Mouse (Mus musculus) heart, embryonic 14.5 days (tissue): ENCODE results near the gene Zfp758. TPM values are rescaled to one million over a fixed set of nuclear protein-coding genes. Genes with fewer than 3 reads are reported as not detected.
A peak's percentile ranks its signal among the peaks of the same experiment; 100 is the strongest.
"Not testable (repeated sequence)": the region's sequence is repeated elsewhere in the genome, so short reads cannot be mapped to it uniquely, and the experiment has no call there.

Experiments
- ATAC-seq: fragments of 200-750 bp; cut with Nextera tagmentation; 2 replicates; pipeline ENCODE4 v1.8.0; 2017; ENCODE audit warnings: low read depth, moderate TSS enrichment; ENCODE audit not compliant: insufficient number of reproducible peaks, insufficient read depth, low FRiP score
- H3K27ac ChIP-seq, 2 experiments: fragments of 200-500 bp in 1 of 2; fragments of 300-500 bp in 1 of 2; sonication (generic) in 1 of 2; replicated peaks in 1 of 2; 2 replicates each; pipeline ENCODE4 v1.5.1; 2012 to 2014; ENCODE audit warnings: low read depth in 2 of 2, low read length in 2 of 2, control low read depth in 1 of 2, mild to moderate bottlenecking in 1 of 2, mixed read lengths in 1 of 2; ENCODE audit not compliant: control insufficient read depth in 1 of 2, insufficient read depth in 1 of 2
- H3K27me3 ChIP-seq: fragments of 300-500 bp; sonication (generic); 2 replicates; pipeline ENCODE4 v1.6.1; 2014; ENCODE audit warnings: mild to moderate bottlenecking, low read length, control low read depth; ENCODE audit not compliant: control insufficient read depth, insufficient read depth
- H3K36me3 ChIP-seq: fragments of 300-500 bp; sonication (generic); 2 replicates; pipeline ENCODE4 v1.6.1; 2014; ENCODE audit warnings: mild to moderate bottlenecking, control low read depth, low read length, mixed read lengths; ENCODE audit not compliant: control insufficient read depth, insufficient read depth
- H3K4me1 ChIP-seq, 2 experiments: fragments of 200-500 bp in 1 of 2; fragments of 300-500 bp in 1 of 2; sonication (generic) in 1 of 2; 2 replicates each; pipeline ENCODE4 v1.6.1; 2012 to 2014; ENCODE audit warnings: low read length in 2 of 2, control low read depth in 1 of 2, mixed read lengths in 1 of 2; ENCODE audit not compliant: control insufficient read depth in 2 of 2, insufficient read depth in 2 of 2
- H3K4me2 ChIP-seq: fragments of 300-500 bp; sonication (generic); 2 replicates; pipeline ENCODE4 v1.6.1; 2014; ENCODE audit warnings: mild to moderate bottlenecking, low read length
- H3K4me3 ChIP-seq, 2 experiments: fragments of 200-500 bp in 1 of 2; fragments of 300-500 bp in 1 of 2; sonication (generic) in 1 of 2; 2 replicates each; pipeline ENCODE4 v1.5.1; 2012 to 2014; ENCODE audit warnings: low read length in 2 of 2, mild to moderate bottlenecking in 2 of 2, control low read depth in 1 of 2, low read depth in 1 of 2, moderate library complexity in 1 of 2; ENCODE audit not compliant: control insufficient read depth in 1 of 2, insufficient read depth in 1 of 2
- H3K9ac ChIP-seq: fragments of 300-500 bp; sonication (generic); 2 replicates; pipeline ENCODE4 v1.6.1; 2014; ENCODE audit warnings: mild to moderate bottlenecking, low read length
- H3K9me3 ChIP-seq: fragments of 300-500 bp; sonication (generic); 2 replicates; pipeline ENCODE4 v1.6.1; 2016; ENCODE audit warnings: low read length, control low read depth; ENCODE audit not compliant: control insufficient read depth
- WGBS: fragments of 180-500 bp; shearing (Covaris S2); extraction: QIAGEN DNeasy Blood & Tissue Kit; methylation state at CpG from one replicate; pipeline ENCODE4 v1.1.7; 2014; 5-methylcytosine and 5-hydroxymethylcytosine counted together
- polyA plus RNA-seq: library from polyadenylated mRNA; unstranded; fragments of >200 nt; fragmentation: Nextera tagmentation; extraction: Ambion mirVana; gene quantifications from 2 replicates; pipeline ENCODE4 v1.2.1, GENCODE M21; 2014

The Zfp758 gene
- polyA plus RNA-seq, result 7.2 and 8.4 TPM in 2 replicates

DNA sequence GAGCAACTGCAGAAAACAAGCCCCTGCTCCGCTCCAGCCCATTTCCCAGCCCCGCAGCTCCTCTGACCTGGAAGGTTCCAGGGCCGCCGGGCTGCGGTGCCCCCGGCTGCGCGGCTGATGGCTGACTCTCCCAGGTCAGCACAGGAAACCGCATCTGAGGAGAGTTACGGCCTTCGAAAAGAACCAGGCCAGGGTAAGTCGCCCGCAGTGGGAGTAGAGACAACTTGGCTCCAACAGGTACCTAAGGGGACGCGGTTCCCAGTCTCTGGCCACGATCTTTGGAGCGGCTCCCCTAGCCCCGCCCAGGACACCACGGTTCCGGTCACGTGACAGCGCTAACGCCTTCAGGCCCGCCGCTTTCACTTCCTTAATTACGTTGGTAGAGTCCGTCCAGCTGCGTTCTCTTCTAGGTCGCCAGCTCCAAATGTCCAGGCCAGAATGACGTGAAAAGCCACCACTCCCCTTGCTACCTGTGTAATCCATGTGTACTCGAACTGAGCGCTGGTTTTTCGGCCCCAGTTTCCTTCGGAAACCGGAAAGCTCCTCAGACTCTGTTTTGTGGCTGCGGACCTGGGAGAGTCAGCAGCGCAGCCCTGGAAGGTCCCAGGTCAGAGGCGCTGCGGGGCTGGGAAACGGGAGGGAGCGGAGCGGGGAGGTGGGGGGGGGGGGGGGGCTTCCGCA, at the start of gene Zfp758, which contains the start of gene Zfp944:
TSS of gene Zfp758 (plus strand) at position 353 of the 681 bp plus-strand sequence.
TSS of gene Zfp944 (minus strand) at position 300 of the 681 bp plus-strand sequence.
- H3K36me3 ChIP-seq, H3K9me3 ChIP-seq, H3K27me3 ChIP-seq, H3K4me1 ChIP-seq: not testable (repeated sequence)
- peak; percentile 97 for ATAC-seq
- H3K4me2 ChIP-seq, result peak within 1 kb of the TSS; percentile 64
- peak within 1 kb of the TSS; percentile 85 to 94 for H3K27ac ChIP-seq
- H3K9ac ChIP-seq, result peak within 1 kb of the TSS; percentile 79
- under 1% methylated on average over 30 of the region's 43 CpGs for WGBS
- H3K4me3 ChIP-seq, result peak within 1 kb of the TSS; percentile 61 to 78

DNA sequence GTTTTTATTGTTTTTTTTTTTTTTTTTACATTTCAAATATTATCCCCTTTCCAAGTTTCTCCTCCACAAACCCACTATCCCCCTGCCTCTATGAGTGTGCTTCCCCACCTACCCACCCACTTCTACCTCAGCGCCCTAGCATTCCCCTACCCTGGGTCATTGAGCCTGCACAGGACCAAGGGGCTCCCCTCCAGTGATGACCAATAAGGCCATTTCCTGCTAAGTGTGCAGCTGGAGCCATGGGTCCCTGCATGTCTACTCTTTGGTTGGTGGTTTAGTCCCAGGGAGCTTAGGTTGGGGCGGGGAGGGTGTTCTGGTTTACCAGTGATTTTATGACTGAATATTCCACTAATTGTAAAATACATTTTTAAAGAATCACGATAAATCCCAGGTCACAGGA, 47.0 kb upstream of the Zfp758 start:
- Histone ChIP-seq H3K4me3 (peak overlapping the region; percentile 64 to 84), H3K9ac (peak overlapping the region; percentile 77), H3K27ac (peak overlapping the region in 1 of 2 experiments; percentile 76; a peak in 2 of 4 replicates), H3K4me2 (peak overlapping the region; percentile 59)
- WGBS, result 0% methylated on average over 3 of the region's 3 CpGs
- H3K4me1 ChIP-seq, H3K36me3 ChIP-seq, H3K9me3 ChIP-seq, H3K27me3 ChIP-seq: not testable (repeated sequence)
- peak; percentile 80 for ATAC-seq

DNA sequence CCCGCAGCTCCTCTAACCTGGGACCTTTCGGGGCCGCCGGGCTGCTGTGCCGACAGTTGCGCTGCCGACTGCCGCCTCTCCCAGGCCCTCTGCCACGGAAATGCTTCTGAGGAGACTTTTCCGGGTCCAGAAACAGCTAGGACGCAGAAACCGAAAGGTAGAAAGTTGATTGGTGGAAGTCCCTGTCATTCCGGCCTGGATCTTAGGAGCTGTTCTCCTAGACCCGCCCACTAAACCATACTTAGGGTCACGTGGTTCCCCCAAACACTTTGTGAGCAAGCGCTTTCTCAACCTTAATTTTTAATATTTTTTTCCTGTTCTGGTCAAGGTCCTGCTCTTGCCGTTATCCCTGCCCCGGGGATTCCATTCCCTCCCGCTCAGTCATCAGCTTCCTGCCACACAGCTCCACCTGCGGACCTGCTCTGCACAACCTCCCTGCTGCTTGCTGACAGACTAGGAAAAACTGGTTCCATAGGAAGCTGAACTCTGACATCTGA, 46.5 kb upstream of the Zfp758 start, which contains the start of gene CT030661.1:
TSS of gene CT030661.1 (minus strand) at position 108 of the 497 bp plus-strand sequence.
- WGBS, result 0% methylated on average over 20 of the region's 20 CpGs
- not testable (repeated sequence) for H3K36me3 ChIP-seq, H3K9me3 ChIP-seq, H3K4me1 ChIP-seq, H3K27me3 ChIP-seq
- Histone ChIP-seq H3K27ac (peak within 1 kb of the TSS; percentile 72 to 76; a peak in 3 of 4 replicates), H3K4me3 (peak within 1 kb of the TSS; percentile 64 to 84), H3K4me2 (peak within 1 kb of the TSS; percentile 59), H3K9ac (peak within 1 kb of the TSS; percentile 77)
- peak; percentile 96 for ATAC-seq

DNA sequence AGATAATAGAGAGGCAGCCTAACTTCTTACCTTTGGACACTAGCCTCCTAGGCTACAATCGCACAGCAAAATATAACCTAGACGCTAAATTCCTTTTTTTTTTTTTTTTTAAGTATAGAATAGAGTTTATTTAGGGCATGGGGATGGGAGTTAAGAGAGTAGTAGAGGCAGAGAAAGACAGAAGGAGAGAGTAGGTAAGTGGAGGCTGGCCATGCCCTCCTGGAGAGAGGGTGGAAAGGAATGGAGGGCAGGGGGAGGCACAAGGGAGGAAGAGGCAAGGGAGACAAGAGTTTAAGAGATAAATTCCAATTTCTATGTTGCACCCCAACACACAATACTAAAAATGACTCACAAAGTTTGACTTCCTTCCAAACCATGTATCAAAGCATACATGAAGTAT, 46.0 kb upstream of the Zfp758 start:
- Histone ChIP-seq H3K9ac (peak overlapping the region; percentile 77), H3K4me2 (peak overlapping the region; percentile 59), H3K4me3 (peak overlapping the region; percentile 64 to 84; a peak in 2 of 4 replicates)
- not testable (repeated sequence) for H3K27ac ChIP-seq, H3K4me1 ChIP-seq, ATAC-seq, H3K9me3 ChIP-seq, H3K36me3 ChIP-seq, H3K27me3 ChIP-seq
- 14% methylated on average over 2 of the region's 2 CpGs for WGBS

DNA sequence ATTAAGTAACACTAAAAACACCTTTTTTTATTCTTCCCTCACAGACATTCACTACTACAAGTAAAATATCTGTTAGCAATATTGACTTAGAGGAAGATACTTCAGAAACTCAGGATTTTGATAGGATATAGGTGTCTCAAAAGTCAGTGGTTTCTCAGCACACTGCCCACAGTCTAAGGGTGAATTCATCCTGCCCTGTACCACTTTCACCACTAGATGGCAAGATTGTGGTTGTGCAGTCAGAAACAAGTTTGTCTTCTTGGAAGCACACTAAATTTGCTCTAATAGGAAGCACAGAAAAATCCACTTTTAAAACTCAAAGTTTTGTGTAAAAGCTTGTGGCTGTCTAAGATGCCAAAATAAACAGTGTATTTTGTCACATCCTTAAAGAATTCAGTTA, 8.5 kb upstream of the Zfp758 start:
- Histone ChIP-seq H3K27ac (no peak overlapping the region), H3K9me3 (no peaks in the 10 kb centered on the region), H3K36me3 (peaks cover 28% of the 10 kb centered on the region), H3K9ac (no peak overlapping the region), H3K4me1 (no peaks in the 10 kb centered on the region), H3K27me3 (no peaks in the 10 kb centered on the region), H3K4me3 (no peak overlapping the region), H3K4me2 (no peak overlapping the region)
- ATAC-seq, result no peak

DNA sequence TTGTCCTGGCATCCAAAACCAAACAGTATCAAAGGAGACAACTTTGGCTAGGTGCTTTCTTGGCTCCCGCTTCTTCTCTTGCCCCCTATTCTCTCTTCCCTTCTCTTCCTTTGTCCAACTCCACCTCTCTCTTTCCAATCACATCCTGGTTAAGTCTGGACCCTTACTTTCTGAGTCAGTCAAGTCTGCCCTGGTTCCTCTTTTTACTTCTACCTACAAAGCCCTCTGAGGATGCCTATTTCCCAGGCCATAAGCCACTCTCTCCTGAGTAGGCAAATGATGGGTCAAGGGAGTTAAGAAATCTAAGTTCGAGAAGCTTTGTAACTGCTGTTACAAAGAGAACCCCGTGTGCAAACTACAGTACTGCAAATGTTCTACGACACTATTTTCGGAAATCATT, 681 bp upstream of the Zfp758 start:
- no peak for ATAC-seq
- Histone ChIP-seq H3K36me3 (peaks cover 9% of the 10 kb centered on the region), H3K27me3 (no peaks in the 10 kb centered on the region), H3K9me3 (0 out of 2 replicates have a peak, but pooled peaks cover 5% of the 10 kb centered on the region), H3K4me2 (peak overlapping the region; percentile 64), H3K4me1 (peaks cover 0 to 9% of the 10 kb centered on the region in 2 experiments; a peak in 2 of 4 replicates), H3K27ac (0 out of 4 replicates have a peak overlapping the region, but pooled peaks of 1 of the 2 experiments have one; percentile 3), H3K9ac (peak overlapping the region; percentile 74), H3K4me3 (peak overlapping the region; percentile 61 to 78)
- 25% methylated on average over 5 of the region's 5 CpGs for WGBS

DNA sequence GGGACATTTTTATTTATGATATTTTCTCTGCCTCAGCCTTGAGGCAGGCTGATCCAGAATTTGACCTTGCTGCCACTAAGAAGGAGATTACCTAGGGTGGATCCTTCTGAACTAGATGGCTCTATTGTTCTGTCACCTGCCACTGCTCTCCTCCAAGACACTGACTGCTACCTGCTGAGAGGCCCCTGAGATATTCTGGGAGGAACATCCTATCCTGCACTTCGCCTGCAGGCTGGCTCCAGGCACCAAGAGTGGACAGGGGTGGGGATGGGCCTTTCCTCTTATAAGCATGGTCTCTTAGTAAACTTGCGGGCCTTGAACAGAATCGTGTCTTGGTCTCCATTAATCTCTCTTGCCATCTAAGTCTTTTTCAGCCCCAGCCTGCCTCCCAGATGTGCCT, 2.6 kb downstream of the Zfp758 start:
- ATAC-seq, result no peak
- Histone ChIP-seq H3K9ac (no peak overlapping the region), H3K4me3 (no peak overlapping the region), H3K27ac (no peak overlapping the region), H3K4me1 (peaks cover 0 to 9% of the 10 kb centered on the region in 2 experiments; a peak in 2 of 4 replicates), H3K9me3 (0 out of 2 replicates have a peak, but pooled peaks cover 5% of the 10 kb centered on the region), H3K4me2 (no peak overlapping the region), H3K36me3 (no peaks in the 10 kb centered on the region), H3K27me3 (no peaks in the 10 kb centered on the region)
- 95% methylated on average over 3 of the region's 3 CpGs for WGBS
